Mouse (Mus musculus): Measurements from ENCODE around the gene Paxbp1. TPM values are rescaled to one million over a fixed set of nuclear protein-coding genes. Genes with fewer than 3 reads are reported as not detected.

Paxbp1 gene
- total RNA-seq (2014; rRNA removed), result 80.0 and 88.6 TPM in 2 replicates
- polyA plus RNA-seq (2015; fragmentation: Nextera tagmentation; extraction: Ambion mirVana), result 10.3 and 19.5 TPM in 2 replicates

DNA sequence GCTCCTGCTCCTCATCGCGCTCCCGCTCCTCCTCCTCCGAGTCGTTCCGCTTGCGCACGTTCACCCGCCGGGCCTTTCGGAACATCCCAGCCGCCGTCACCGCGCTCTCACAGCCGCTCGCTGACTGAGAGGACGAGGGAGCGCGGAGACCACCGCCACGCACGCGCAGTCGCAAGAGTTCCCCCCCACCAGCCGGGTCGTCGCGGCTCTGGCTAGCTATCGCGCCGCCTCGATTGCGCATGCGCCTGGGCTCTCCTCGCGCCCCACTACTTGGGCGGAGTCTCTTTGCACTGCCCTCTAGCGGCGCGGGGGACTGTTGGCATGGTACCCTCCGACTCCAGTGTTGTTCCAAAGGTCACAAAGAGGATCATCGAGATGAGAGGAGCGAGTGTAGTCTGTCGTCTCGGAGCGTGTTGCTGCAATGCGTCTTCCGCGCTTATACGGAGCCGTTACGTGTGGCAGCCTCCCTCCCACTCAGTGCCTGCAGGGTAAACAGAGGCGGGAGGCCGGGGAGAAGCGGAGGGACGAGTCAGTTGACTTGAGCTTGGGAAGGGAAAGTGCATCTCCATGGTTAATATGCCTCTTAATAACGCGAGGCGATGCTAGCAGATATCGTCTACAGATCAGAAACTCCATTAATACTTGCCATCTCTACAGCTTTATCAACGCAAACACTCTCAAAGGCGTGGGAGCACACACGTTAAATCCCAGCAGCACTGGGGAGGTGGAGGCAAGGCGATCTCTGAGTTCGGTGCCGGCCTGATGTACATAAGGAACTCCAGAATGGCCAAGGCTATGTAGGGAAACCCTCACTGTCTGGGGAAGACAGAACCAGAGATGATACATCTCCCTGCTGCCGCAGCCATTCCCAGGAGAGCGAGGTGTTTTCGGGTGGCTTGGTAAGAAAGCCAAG, at the start of gene Paxbp1:
Gene Paxbp1 (minus strand): TSS at position 274 of the 913 bp plus-strand sequence.
- ATAC-seq (peak; percentile 96), DNase-seq (peak; percentile 100)
- peak; percentile 99 for TF ChIP-seq CTCF (IDR thresholded peaks at IDR 0.05; ENCODE audit: low read depth)
- Histone ChIP-seq H3K27ac (ENCODE audit: low read depth, low read length) (peak within 1 kb of the TSS; percentile 99), H3K4me3 (ENCODE audit: low read depth, low read length) (peak within 1 kb of the TSS; percentile 74), H3K4me1 (ENCODE audit: insufficient read depth) (peaks cover 7% of the 10 kb centered on the region), H3K4me2 (ENCODE audit: low read depth) (peak within 1 kb of the TSS; percentile 63), H3K27me3 (ENCODE audit: insufficient read depth, low read length) (no peaks in the 10 kb centered on the region), H3K9ac (peak within 1 kb of the TSS; percentile 94), H3K9me3 (ENCODE audit: low read length) (no peaks in the 10 kb centered on the region), H3K36me3 (ENCODE audit: insufficient read depth) (0 out of 2 replicates have a peak, but pooled peaks cover 2% of the 10 kb centered on the region)
- 2% methylated on average over 70 of the region's 70 CpGs for WGBS

DNA sequence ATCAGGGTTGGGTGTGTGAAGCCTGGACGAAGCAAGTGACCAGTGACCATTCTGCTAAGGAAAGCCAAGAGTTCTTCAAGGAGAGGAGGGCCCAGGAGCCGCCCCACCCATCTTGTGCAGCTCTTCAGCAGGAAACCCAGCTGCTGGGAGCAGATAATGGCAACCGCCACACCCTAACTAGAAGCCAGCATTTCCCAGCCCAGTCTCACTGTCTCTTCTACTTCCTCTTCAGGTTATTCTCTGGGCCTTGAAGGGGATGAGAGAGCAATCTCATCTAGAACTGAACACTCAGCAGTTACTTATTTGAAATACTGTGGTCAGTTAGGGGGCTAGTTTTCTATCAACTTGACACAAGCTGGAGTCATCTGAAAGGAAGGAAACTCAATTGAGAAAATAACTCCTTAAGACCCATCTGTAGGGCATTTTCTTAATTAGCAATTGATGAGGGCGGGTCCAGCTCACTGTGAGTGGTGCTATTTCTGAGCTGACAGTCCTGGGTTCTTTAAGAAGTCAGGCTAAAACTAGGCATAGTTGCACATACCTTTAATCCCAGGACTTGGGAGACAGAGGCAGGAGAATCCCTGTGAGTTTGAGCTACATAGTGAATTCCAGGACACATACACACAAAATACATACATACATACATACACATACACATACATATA, 42.4 kb upstream of the Paxbp1 start:
- WGBS, result 88% methylated on average over 4 of the region's 4 CpGs
- no peak overlapping the region for H3K9ac ChIP-seq
- DNase-seq, result no peak

DNA sequence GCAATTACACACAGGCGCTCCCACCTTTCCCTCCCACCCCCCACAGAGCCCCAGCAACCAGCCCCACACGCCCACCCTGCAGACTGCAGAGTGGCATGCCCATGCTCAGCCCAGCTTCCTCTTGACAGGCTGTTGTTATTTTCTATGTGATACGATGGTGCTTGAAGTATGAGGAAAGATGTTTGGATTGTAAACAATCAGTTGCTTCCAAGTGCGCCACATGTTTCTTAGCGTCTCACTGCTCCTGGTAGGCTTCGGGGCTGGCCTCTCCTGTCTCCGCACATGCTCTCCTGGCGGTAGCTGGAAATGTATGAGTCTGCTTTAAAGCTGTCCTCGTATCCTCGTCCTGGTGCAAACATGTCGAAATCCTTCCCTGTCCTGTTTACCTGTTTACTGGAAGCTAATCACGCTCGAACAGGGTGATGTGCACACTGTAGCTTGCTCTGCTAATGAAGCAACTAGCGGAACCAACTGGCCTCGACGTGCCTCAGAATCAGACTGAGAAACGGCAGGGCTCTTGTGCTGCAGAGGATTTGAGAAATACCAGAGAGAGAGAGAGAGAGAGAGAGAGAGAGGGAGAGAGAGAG, 41.0 kb upstream of the Paxbp1 start:
- Histone ChIP-seq H3K27ac (ENCODE audit: low read depth, low read length) (no peak overlapping the region), H3K4me1 (ENCODE audit: insufficient read depth) (no peaks in the 10 kb centered on the region), H3K4me2 (ENCODE audit: low read depth) (peak overlapping the region; percentile 16), H3K9ac (no peak overlapping the region), H3K27me3 (ENCODE audit: insufficient read depth, low read length) (0 out of 2 replicates have a peak, but pooled peaks cover 4% of the 10 kb centered on the region), H3K36me3 (ENCODE audit: insufficient read depth) (no peaks in the 10 kb centered on the region), H3K9me3 (ENCODE audit: low read length) (no peaks in the 10 kb centered on the region), H3K4me3 (ENCODE audit: low read depth, low read length) (no peak overlapping the region)
- peak; percentile 52 for ATAC-seq
- TF ChIP-seq CTCF (IDR thresholded peaks at IDR 0.05; ENCODE audit: low read depth), result no peak
- WGBS, result 38% methylated on average over 17 of the region's 17 CpGs
- no peak for DNase-seq

More for the DNA sequence above, 42.4 kb upstream of the Paxbp1 start:
- no peak for ATAC-seq
- H3K4me1 ChIP-seq (ENCODE audit: insufficient read depth), result no peaks in the 10 kb centered on the region
- no peaks in the 10 kb centered on the region for H3K9me3 ChIP-seq (ENCODE audit: low read length)
- H3K36me3 ChIP-seq (ENCODE audit: insufficient read depth), result no peaks in the 10 kb centered on the region
- 0 out of 2 replicates have a peak, but pooled peaks cover 3% of the 10 kb centered on the region for H3K27me3 ChIP-seq (ENCODE audit: insufficient read depth, low read length)
- H3K4me3 ChIP-seq (ENCODE audit: low read depth, low read length), result no peak overlapping the region
- no peak overlapping the region for H3K27ac ChIP-seq (ENCODE audit: low read depth, low read length)
- TF ChIP-seq CTCF (IDR thresholded peaks at IDR 0.05; ENCODE audit: low read depth), result no peak
- no peak overlapping the region for H3K4me2 ChIP-seq (ENCODE audit: low read depth)

DNA sequence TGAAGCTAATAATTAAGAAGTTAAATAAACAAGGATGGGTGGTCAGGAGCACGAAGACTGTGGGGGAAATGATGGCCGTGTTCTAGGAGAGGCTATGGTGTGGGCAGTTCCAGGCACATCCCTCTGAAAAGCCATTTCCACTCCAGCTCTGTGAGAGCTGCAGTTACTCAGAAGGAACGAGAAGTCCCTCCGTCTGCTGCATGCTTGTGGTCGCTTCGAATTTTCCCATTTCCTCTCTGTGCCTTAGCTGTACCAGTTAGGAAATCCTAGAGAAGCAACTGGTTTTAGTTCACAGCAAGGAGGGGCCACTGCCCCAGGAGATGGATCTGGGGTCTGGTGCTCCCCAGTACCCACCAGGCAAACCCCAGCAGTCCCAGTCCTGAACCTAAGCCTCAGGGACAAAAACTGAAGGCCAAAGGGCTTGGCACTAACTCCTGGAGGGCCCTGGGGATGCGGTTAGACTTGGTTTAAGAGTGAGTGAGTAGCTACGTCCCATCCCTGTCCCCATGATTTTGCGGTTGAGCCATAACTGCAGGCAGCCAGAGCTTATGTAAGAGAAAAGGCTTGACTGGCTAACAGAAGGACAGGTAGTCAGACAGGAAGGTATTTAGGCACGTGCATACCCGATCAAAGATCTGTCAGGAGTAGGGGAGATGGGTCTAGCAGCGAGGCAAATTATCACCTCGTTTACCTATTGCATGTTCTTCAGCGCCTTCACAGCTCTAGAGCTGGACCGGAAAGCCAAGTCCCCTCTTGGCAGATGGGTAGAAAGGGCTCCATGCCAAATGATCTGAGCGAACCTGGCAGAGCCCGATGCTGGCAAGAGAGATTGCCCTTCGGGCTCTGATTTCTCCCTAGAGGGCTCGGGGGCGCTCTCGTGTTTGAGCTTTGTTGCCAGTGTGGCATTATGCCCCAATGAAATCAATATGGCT, 40.2 kb upstream of the Paxbp1 start:
- Histone ChIP-seq H3K36me3 (ENCODE audit: insufficient read depth) (no peaks in the 10 kb centered on the region), H3K4me2 (ENCODE audit: low read depth) (peak overlapping the region; percentile 16), H3K27me3 (ENCODE audit: insufficient read depth, low read length) (0 out of 2 replicates have a peak, but pooled peaks cover 4% of the 10 kb centered on the region), H3K4me1 (ENCODE audit: insufficient read depth) (no peaks in the 10 kb centered on the region), H3K9ac (no peak overlapping the region), H3K4me3 (ENCODE audit: low read depth, low read length) (no peak overlapping the region), H3K27ac (ENCODE audit: low read depth, low read length) (no peak overlapping the region), H3K9me3 (ENCODE audit: low read length) (no peaks in the 10 kb centered on the region)
- 69% methylated on average over 21 of the region's 21 CpGs for WGBS
- ATAC-seq (peak; percentile 53), DNase-seq (peak; percentile 63)
- no peak for TF ChIP-seq CTCF (IDR thresholded peaks at IDR 0.05; ENCODE audit: low read depth)

DNA sequence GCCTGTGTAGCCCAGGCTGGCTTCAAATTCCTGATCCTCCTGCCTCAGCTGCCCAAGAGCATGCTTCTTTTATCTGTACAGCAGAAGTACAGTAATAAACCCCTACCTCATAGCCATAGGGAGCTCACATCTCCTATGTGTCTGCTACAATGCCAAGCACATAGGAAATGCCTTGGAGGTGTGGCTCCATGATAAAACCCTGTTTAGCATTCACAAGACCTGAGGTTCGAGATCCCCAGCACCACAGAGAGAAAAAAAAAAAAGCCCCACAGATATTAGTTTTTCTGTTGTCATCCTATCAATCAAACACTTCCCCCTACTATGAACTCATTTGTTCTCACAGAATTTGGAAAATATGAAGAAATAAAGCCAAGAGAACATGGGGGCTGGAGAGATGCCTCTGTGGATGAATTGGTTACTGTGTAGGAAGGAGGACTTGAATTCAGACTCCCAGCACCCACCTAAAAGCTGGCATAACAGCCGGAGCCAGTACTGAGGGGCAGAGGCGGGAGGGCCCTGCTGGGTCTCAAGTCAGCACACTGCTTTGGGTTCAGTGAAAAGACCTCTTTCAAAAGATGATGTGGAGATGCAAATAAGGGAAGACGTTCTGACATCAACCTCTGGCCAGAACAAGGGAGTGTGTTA, 38.8 kb upstream of the Paxbp1 start:
- Histone ChIP-seq H3K4me2 (ENCODE audit: low read depth) (no peak overlapping the region), H3K27me3 (ENCODE audit: insufficient read depth, low read length) (0 out of 2 replicates have a peak, but pooled peaks cover 4% of the 10 kb centered on the region), H3K27ac (ENCODE audit: low read depth, low read length) (no peak overlapping the region), H3K4me3 (ENCODE audit: low read depth, low read length) (no peak overlapping the region), H3K9ac (no peak overlapping the region), H3K36me3 (ENCODE audit: insufficient read depth) (no peaks in the 10 kb centered on the region), H3K4me1 (ENCODE audit: insufficient read depth) (no peaks in the 10 kb centered on the region), H3K9me3 (ENCODE audit: low read length) (no peaks in the 10 kb centered on the region)
- TF ChIP-seq CTCF (IDR thresholded peaks at IDR 0.05; ENCODE audit: low read depth), result no peak
- ATAC-seq (no peak), DNase-seq (no peak)
- 62% methylated on average over 4 of the region's 4 CpGs for WGBS
